Mouse (Mus musculus): Measurements from ENCODE around the gene Mc3r.

The Mc3r gene

GRCm38 (mm10) chr2:172298542-172298941 lies 50.2 kb downstream of the Mc3r start:
- no peak for DNase-seq (ENCODE audit: low read depth, low spot score)

- peak; percentile 48 for DNase-seq (ENCODE audit: low read depth, low spot score)
Observed at GRCm38 (mm10) chr2:172299126-172299921, 51.0 kb downstream of the Mc3r start.
